Mouse (Mus musculus): ENCODE measurements around the gene Serinc1.

DNA sequence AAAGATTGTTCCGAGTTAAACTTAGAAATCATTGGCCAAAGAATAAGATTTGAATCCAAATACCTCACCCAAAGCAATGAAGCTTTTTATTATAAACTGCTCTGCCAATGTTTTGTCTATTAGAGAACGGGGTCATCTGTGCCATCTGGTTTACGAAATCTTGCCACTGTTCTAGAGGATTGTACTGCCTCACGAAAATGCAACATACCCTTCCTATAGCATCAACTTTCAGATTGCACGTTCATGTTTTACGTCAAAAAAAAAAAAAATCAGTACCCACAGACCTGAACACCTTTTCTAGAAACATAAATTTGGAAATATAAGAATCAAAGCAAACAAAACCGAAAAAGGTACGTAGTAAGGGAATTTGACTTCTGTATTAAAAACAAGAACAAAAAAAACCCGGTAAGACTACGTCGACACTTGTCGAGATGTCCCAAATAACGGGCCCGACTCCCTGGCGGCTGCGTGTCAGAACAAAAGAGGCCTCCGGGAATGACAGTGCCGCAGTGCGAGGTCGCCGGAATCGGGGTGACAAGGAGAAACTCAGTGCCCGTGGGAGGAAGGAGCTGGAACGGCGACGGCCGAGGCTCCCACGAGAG is 613 bp downstream of the Serinc1 start:
- TF ChIP-seq POLR2A (IDR thresholded peaks at IDR 0.05; ENCODE audit: extremely low read depth, insufficient read depth, low read length): no peak
- TF ChIP-seq CTCF (IDR thresholded peaks at IDR 0.05; ENCODE audit: extremely low read depth, insufficient read depth, low read length): no peak
